Mouse (Mus musculus) hindbrain, postnatal 0 days (tissue): ENCODE data around the gene Haus8. TPM values are rescaled to one million over a fixed set of nuclear protein-coding genes. Genes with fewer than 3 reads are reported as not detected.
"Not testable (repeated sequence)": the region's sequence is repeated elsewhere in the genome, so short reads cannot be mapped to it uniquely, and the experiment has no call there.

Experiments
- ATAC-seq: fragments of 200-750 bp; cut with Nextera tagmentation; 2 replicates; pipeline ENCODE4 v1.8.0; 2017; ENCODE audit warnings: mild to moderate bottlenecking, moderate TSS enrichment, moderate library complexity
- DNase-seq: peaks from one replicate; pipeline ENCODE4 v3.0.0-alpha.2; 2015; ENCODE audit warnings: low spot score
- H3K27ac ChIP-seq: fragments of 300-500 bp; sonication (generic); 2 replicates; pipeline ENCODE4 v1.5.1; 2014; ENCODE audit warnings: mild to moderate bottlenecking
- H3K27me3 ChIP-seq: fragments of 300-500 bp; sonication (generic); 2 replicates; pipeline ENCODE4 v1.6.1; 2014; ENCODE audit warnings: low read length, mixed read lengths; ENCODE audit not compliant: insufficient read depth
- H3K36me3 ChIP-seq: fragments of 300-500 bp; sonication (generic); 2 replicates; pipeline ENCODE4 v1.6.1; 2014; ENCODE audit warnings: low read length, mixed read lengths; ENCODE audit not compliant: insufficient read depth
- H3K4me1 ChIP-seq: fragments of 300-500 bp; sonication (generic); 2 replicates; pipeline ENCODE4 v1.6.1; 2014; ENCODE audit warnings: antibody characterized with exemption, low read length, mixed read lengths; ENCODE audit not compliant: insufficient read depth
- H3K4me2 ChIP-seq: fragments of 300-500 bp; sonication (generic); 2 replicates; pipeline ENCODE4 v1.6.1; 2014; ENCODE audit warnings: low read depth, mild to moderate bottlenecking, low read length, moderate library complexity, mixed read lengths
- H3K4me3 ChIP-seq: fragments of 300-500 bp; sonication (generic); 2 replicates; pipeline ENCODE4 v1.5.1; 2014; ENCODE audit warnings: low read length
- H3K9ac ChIP-seq: fragments of 300-500 bp; sonication (generic); replicated peaks from 2 replicates; pipeline ENCODE4 v1.6.1; 2014; ENCODE audit warnings: mild to moderate bottlenecking, low read length, moderate library complexity, mixed read lengths
- H3K9me3 ChIP-seq: fragments of 300-500 bp; sonication (generic); 2 replicates; pipeline ENCODE4 v1.6.1; 2016; ENCODE audit warnings: low read length, mixed read lengths
- CTCF ChIP-seq: IDR thresholded peaks from 2 replicates; pipeline ENCODE4 v1.5.1; 2016; ENCODE audit warnings: antibody characterized with exemption, control low read depth, low read depth
- WGBS: fragments of 180-500 bp; shearing (Covaris S2); extraction: QIAGEN DNeasy Blood & Tissue Kit; methylation state at CpG from one replicate; pipeline ENCODE4 v1.1.7; 2014; 5-methylcytosine and 5-hydroxymethylcytosine counted together
- polyA plus RNA-seq: library from polyadenylated mRNA; unstranded; fragments of >200 nt; fragmentation: Nextera tagmentation; extraction: Ambion mirVana; gene quantifications from 2 replicates; pipeline ENCODE4 v1.2.1, GENCODE M21; 2015
- total RNA-seq: library from RNA; depleted of rRNA; stranded (reverse); fragments of >200 nt; gene quantifications from 2 replicates; pipeline ENCODE4 v1.2.3, GENCODE M21; 2014

Gene Haus8
- total and polyA plus RNA-seq, 2 experiments from 2014 or later, result 24.0 to 45.1 TPM

GRCm38 (mm10) chr8:71299716-71300115 is 27.0 kb upstream of the Haus8 start:
- H3K9me3 ChIP-seq, result no peaks in the 10 kb centered on the region; the same call in 1 of the 2 replicates
- DNase-seq (no peak), ATAC-seq (no peak)
- no peaks in the 10 kb centered on the region for H3K27me3 ChIP-seq
- TF ChIP-seq CTCF, result no peak
- H3K4me3 ChIP-seq, result no peak overlapping the region
- H3K27ac ChIP-seq, result no peak overlapping the region
- H3K4me1 ChIP-seq, result no peaks in the 10 kb centered on the region
- H3K4me2 ChIP-seq, result no peak overlapping the region
- no peak overlapping the region for H3K9ac ChIP-seq
- H3K36me3 ChIP-seq, result peaks cover 9% of the 10 kb centered on the region; the same call in 1 of the 2 replicates
- WGBS, result 100% methylated on average over 3 of the region's 3 CpGs

GRCm38 (mm10) chr8:71297439-71297838 is 24.7 kb upstream of the Haus8 start:
- Histone ChIP-seq H3K36me3 (peaks cover 12% of the 10 kb centered on the region; the same call in 1 of the 2 replicates), H3K9me3 (no peaks in the 10 kb centered on the region), H3K4me1 (no peaks in the 10 kb centered on the region), H3K4me2 (no peak overlapping the region), H3K9ac (no peak overlapping the region), H3K4me3 (no peak overlapping the region), H3K27me3 (no peaks in the 10 kb centered on the region), H3K27ac (no peak overlapping the region)
- TF ChIP-seq CTCF, result no peak
- 90% methylated on average over 1 of the region's 1 CpGs for WGBS
- no peak for DNase-seq
- no peak for ATAC-seq

GRCm38 (mm10) chr8:71296784-71297183 is 24.1 kb upstream of the Haus8 start:
- Histone ChIP-seq H3K27ac (no peak overlapping the region), H3K36me3 (peaks cover 12% of the 10 kb centered on the region; the same call in 1 of the 2 replicates), H3K4me3 (no peak overlapping the region), H3K9me3 (no peaks in the 10 kb centered on the region), H3K9ac (no peak overlapping the region), H3K4me2 (no peak overlapping the region), H3K27me3 (no peaks in the 10 kb centered on the region), H3K4me1 (no peaks in the 10 kb centered on the region)
- ATAC-seq (no peak), DNase-seq (no peak)
- 89% methylated on average over 2 of the region's 2 CpGs for WGBS
- TF ChIP-seq CTCF, result no peak

GRCm38 (mm10) chr8:71296188-71296621 is 23.5 kb upstream of the Haus8 start:
- no peaks in the 10 kb centered on the region for H3K9me3 ChIP-seq
- no peak overlapping the region for H3K4me3 ChIP-seq
- H3K4me2 ChIP-seq, result no peak overlapping the region
- H3K4me1 ChIP-seq, result no peaks in the 10 kb centered on the region
- H3K36me3 ChIP-seq, result peaks cover 13% of the 10 kb centered on the region
- DNase-seq (no peak), ATAC-seq (no peak)
- H3K27ac ChIP-seq, result no peak overlapping the region
- TF ChIP-seq CTCF, result no peak
- H3K27me3 ChIP-seq, result no peaks in the 10 kb centered on the region
- H3K9ac ChIP-seq, result no peak overlapping the region
- 87% methylated on average over 2 of the region's 2 CpGs for WGBS

GRCm38 (mm10) chr8:71293930-71294329 is 21.2 kb upstream of the Haus8 start:
- H3K4me2 ChIP-seq, H3K9ac ChIP-seq, H3K27ac ChIP-seq, DNase-seq, H3K4me3 ChIP-seq, H3K27me3 ChIP-seq, H3K9me3 ChIP-seq, ATAC-seq, H3K4me1 ChIP-seq: not testable (repeated sequence)
- peaks cover 23% of the 10 kb centered on the region for H3K36me3 ChIP-seq
- 91% methylated on average over 3 of the region's 3 CpGs for WGBS

GRCm38 (mm10) chr8:71291351-71291750 is 18.6 kb upstream of the Haus8 start:
- Histone ChIP-seq H3K9me3 (no peaks in the 10 kb centered on the region), H3K4me2 (no peak overlapping the region), H3K9ac (no peak overlapping the region), H3K27me3 (no peaks in the 10 kb centered on the region), H3K36me3 (peaks cover 15% of the 10 kb centered on the region), H3K4me3 (no peak overlapping the region), H3K4me1 (no peaks in the 10 kb centered on the region), H3K27ac (no peak overlapping the region)
- ATAC-seq (no peak), DNase-seq (no peak)
- no peak for TF ChIP-seq CTCF
- WGBS, result 95% methylated on average over 6 of the region's 6 CpGs

GRCm38 (mm10) chr8:71290911-71291310 is 18.2 kb upstream of the Haus8 start:
- no peak for TF ChIP-seq CTCF
- no peak overlapping the region for H3K9ac ChIP-seq
- H3K27ac ChIP-seq, result no peak overlapping the region
- DNase-seq, result no peak
- no peak for ATAC-seq
- no peak overlapping the region for H3K4me3 ChIP-seq
- H3K27me3 ChIP-seq, result no peaks in the 10 kb centered on the region
- H3K36me3 ChIP-seq, result peaks cover 13% of the 10 kb centered on the region
- no peaks in the 10 kb centered on the region for H3K9me3 ChIP-seq
- no peaks in the 10 kb centered on the region for H3K4me1 ChIP-seq
- WGBS, result 97% methylated on average over 10 of the region's 10 CpGs
- no peak overlapping the region for H3K4me2 ChIP-seq
